Mouse (Mus musculus): ENCODE data around the gene Gm49368.
"Not testable (repeated sequence)": the region's sequence is repeated elsewhere in the genome, so short reads cannot be mapped to it uniquely, and the experiment has no call there.

Gm49368 gene

GRCm38 (mm10) chr7:128136927-128137326 lies 74.4 kb downstream of the Gm49368 start:
- DNase-seq = no peak

- no peak for DNase-seq
Observed at GRCm38 (mm10) chr7:128139611-128140010, 77.1 kb downstream of the Gm49368 start.

- DNase-seq = no peak
Observed at GRCm38 (mm10) chr7:128150970-128151369, 88.5 kb downstream of the Gm49368 start.

- no peak for DNase-seq
Observed at GRCm38 (mm10) chr7:128154076-128154475, 91.6 kb downstream of the Gm49368 start, which contains the start of gene Itgad. Gene Itgad, plus strand, starts transcription at chr7:128154376.

GRCm38 (mm10) chr7:128154924-128155323 lies 92.4 kb downstream of the Gm49368 start:
- DNase-seq = no peak

GRCm38 (mm10) chr7:128158688-128159354 lies 96.3 kb downstream of the Gm49368 start:
- DNase-seq = not testable (repeated sequence)

- DNase-seq = no peak
Observed at GRCm38 (mm10) chr7:128164001-128164400, 101.5 kb downstream of the Gm49368 start.

- DNase-seq = no peak
Observed at GRCm38 (mm10) chr7:128166391-128166790, 103.9 kb downstream of the Gm49368 start.

- DNase-seq = no peak
Observed at GRCm38 (mm10) chr7:128169996-128170395, 107.5 kb downstream of the Gm49368 start.

All from thymus, postnatal 25 days (tissue).